In genomic region chr11:77975873-77976272, GRCm38 (mm10) we compare ENCODE assay signal across 20 mouse cellular contexts. TPM values are rescaled to one million over a fixed set of nuclear protein-coding genes. Genes with fewer than 3 reads are reported as not detected.
DNase-seq lines count a peak whose midpoint lies in the region; ATAC-seq and TF ChIP-seq lines count a peak whose summit lies in the region.
"Had no signal": no experiment of that assay in that cellular context is flagged by ENCODE, and none has a peak within 500 bp of the region (broad histone marks: within the 10 kb centered on the region; RNA-seq: fewer than 3 reads in every experiment).

No protein-coding gene starts in this region.

- no peak for TF ChIP-seq POLR2A in CH12.LX (IDR thresholded peaks at IDR 0.05; ENCODE audit: low read depth, low read length)

- no peak for TF ChIP-seq EP300 in liver, postnatal 0 days (IDR thresholded peaks at IDR 0.05; ENCODE audit: low read depth)
- TF ChIP-seq EP300 in CH12.LX (IDR thresholded peaks at IDR 0.05; ENCODE audit: low read length), result no peak

- H3K4me1 ChIP-seq in hindbrain, postnatal 0 days (ENCODE audit: insufficient read depth, low read length), result no peaks in the 10 kb centered on the region
- no peaks in the 10 kb centered on the region for H3K4me1 ChIP-seq in hindbrain, embryonic 11.5 days (replicated peaks; ENCODE audit: control insufficient read depth, insufficient read depth, low read length)
- H3K4me1 ChIP-seq in liver, postnatal 0 days (ENCODE audit: insufficient read depth), result peaks cover 5% of the 10 kb centered on the region; the same call in 1 of the 2 replicates
- 0 out of 2 replicates have a peak, but pooled peaks cover under 1% of the 10 kb centered on the region for H3K4me1 ChIP-seq in liver, embryonic 11.5 days (replicated peaks; ENCODE audit: control insufficient read depth, insufficient read depth, low read length)
- peaks cover 5 to 16% of the 10 kb centered on the region in 2 experiments for H3K4me1 ChIP-seq in CH12.LX (ENCODE audit: control insufficient read depth in 1 of 2, insufficient read depth in 2 of 2)
- H3K4me1 ChIP-seq: embryonic facial prominence, embryonic 12.5 days; heart, embryonic 15.5 days had no signal

- peaks cover 11% of the 10 kb centered on the region; the same call in 1 of the 2 replicates for H3K36me3 ChIP-seq in hindbrain, postnatal 0 days (ENCODE audit: insufficient read depth, low read length)
- no peaks in the 10 kb centered on the region for H3K36me3 ChIP-seq in hindbrain, embryonic 11.5 days (ENCODE audit: control insufficient read depth, insufficient read depth, low read length)
- no peaks in the 10 kb centered on the region for H3K36me3 ChIP-seq in liver, postnatal 0 days (replicated peaks; ENCODE audit: insufficient read depth, low read length)
- H3K36me3 ChIP-seq in liver, embryonic 11.5 days (ENCODE audit: control insufficient read depth, insufficient read depth, low read length), result no peaks in the 10 kb centered on the region
- H3K36me3 ChIP-seq in CH12.LX (replicated peaks in 1 of 2; ENCODE audit: control insufficient read depth in 1 of 2, insufficient read depth in 1 of 2, low read length in 1 of 2), result no peaks in the 10 kb centered on the region
- H3K36me3 ChIP-seq: embryonic facial prominence, embryonic 12.5 days; G1E; heart, embryonic 15.5 days had no signal

- TF ChIP-seq CTCF in hindbrain, postnatal 0 days (IDR thresholded peaks at IDR 0.05; ENCODE audit: low read depth), result peak; percentile 38
- TF ChIP-seq CTCF in liver, postnatal 0 days (IDR thresholded peaks at IDR 0.05; ENCODE audit: low read depth), result peak; percentile 16; the same call in 1 of the 2 replicates
- peak in 1 of 2 experiments; percentile 49; a peak in 2 of 4 replicates for TF ChIP-seq CTCF in CH12.LX (conservative IDR thresholded peaks at IDR 0.05 in 1 of 2, IDR thresholded peaks at IDR 0.05 in 1 of 2; ENCODE audit: low read depth in 2 of 2, low read length in 2 of 2)

- ATAC-seq in hindbrain, postnatal 0 days, result no peak
- no peak for ATAC-seq in hindbrain, embryonic 11.5 days (ENCODE audit: low FRiP score)
- no peak for ATAC-seq in liver, postnatal 0 days
- no peak for ATAC-seq in liver, embryonic 11.5 days (replicated peaks; ENCODE audit: low FRiP score)
- ATAC-seq: activated CD4-positive, CD25-positive, alpha-beta regulatory T cell, adult 4 months; forebrain, embryonic 14.5 days had no signal

- H3K79me2 ChIP-seq in CH12.LX (replicated peaks; ENCODE audit: control insufficient read depth, extremely low read depth, insufficient read depth, poor library complexity, severe bottlenecking), result no peaks in the 10 kb centered on the region

- peak; percentile 18 for TF ChIP-seq RAD21 in CH12.LX (IDR thresholded peaks at IDR 0.05; ENCODE audit: low read depth, low read length)

- no peak overlapping the region for H3K9ac ChIP-seq in hindbrain, postnatal 0 days (replicated peaks; ENCODE audit: low read length)
- no peak overlapping the region for H3K9ac ChIP-seq in hindbrain, embryonic 11.5 days (ENCODE audit: low read depth, low read length)
- no peak overlapping the region for H3K9ac ChIP-seq in liver, postnatal 0 days (replicated peaks)
- H3K9ac ChIP-seq in liver, embryonic 11.5 days (ENCODE audit: low read depth, low read length), result no peak overlapping the region
- H3K9ac ChIP-seq in CH12.LX (ENCODE audit: insufficient read depth, low read depth), result no peak overlapping the region
- H3K9ac ChIP-seq: embryonic facial prominence, embryonic 12.5 days; heart, embryonic 15.5 days; hindbrain, embryonic 14.5 days had no signal

- H3K4me3 ChIP-seq in hindbrain, postnatal 0 days (ENCODE audit: low read length), result no peak overlapping the region
- no peak overlapping the region for H3K4me3 ChIP-seq in hindbrain, embryonic 11.5 days (ENCODE audit: low read depth, low read length)
- no peak overlapping the region for H3K4me3 ChIP-seq in liver, postnatal 0 days (ENCODE audit: low read depth, low read length)
- no peak overlapping the region for H3K4me3 ChIP-seq in liver, embryonic 11.5 days (ENCODE audit: low read depth, low read length)
- no peak overlapping the region for H3K4me3 ChIP-seq in CH12.LX (replicated peaks in 1 of 3; ENCODE audit: low read depth in 2 of 3, low read length in 2 of 3, poor library complexity in 1 of 3)
- H3K4me3 ChIP-seq: embryonic facial prominence, embryonic 12.5 days; heart, adult 2 months; heart, embryonic 15.5 days had no signal

- DNase-seq in hindbrain, postnatal 0 days (ENCODE audit: low spot score), result no peak
- DNase-seq in hindbrain, embryonic 11.5 days (ENCODE audit: low spot score), result no peak
- no peak for DNase-seq in liver, postnatal 0 days
- DNase-seq in liver, embryonic 11.5 days (ENCODE audit: low spot score), result no peak
- DNase-seq in CH12.LX (ENCODE audit: extremely low read depth) (no peak), R1 (ENCODE audit: low read depth, low spot score) (peak; percentile 42)
- DNase-seq in layer of hippocampus, adult 8-10 months (ENCODE audit: low spot score in 2 of 2), result no peak
- DNase-seq: adrenal gland, postnatal 14 days; cerebellum, postnatal 25 days; gastrocnemius, postnatal 14 days; heart, adult 2 months; heart, postnatal 14 days had no signal

- no peak overlapping the region for H3K4me2 ChIP-seq in hindbrain, postnatal 0 days (ENCODE audit: low read depth, low read length)
- no peak overlapping the region for H3K4me2 ChIP-seq in hindbrain, embryonic 11.5 days (replicated peaks; ENCODE audit: low read depth, low read length)
- H3K4me2 ChIP-seq in liver, postnatal 0 days (ENCODE audit: low read depth, low read length), result no peak overlapping the region
- no peak overlapping the region for H3K4me2 ChIP-seq in liver, embryonic 11.5 days
- H3K4me2 ChIP-seq in CH12.LX (ENCODE audit: insufficient read depth, low read depth, poor library complexity, severe bottlenecking), result no peak overlapping the region
- H3K4me2 ChIP-seq: embryonic facial prominence, embryonic 12.5 days; heart, embryonic 11.5 days; heart, embryonic 15.5 days; hindbrain, embryonic 14.5 days had no signal

- no peak overlapping the region for H3K27ac ChIP-seq in hindbrain, postnatal 0 days
- H3K27ac ChIP-seq in hindbrain, embryonic 11.5 days (ENCODE audit: low read depth, low read length), result no peak overlapping the region
- H3K27ac ChIP-seq in liver, postnatal 0 days (ENCODE audit: low read depth), result no peak overlapping the region
- no peak overlapping the region for H3K27ac ChIP-seq in liver, embryonic 11.5 days (ENCODE audit: low read depth, low read length)
- no peak overlapping the region for H3K27ac ChIP-seq in CH12.LX (ENCODE audit: insufficient read depth, low read depth)
- H3K27ac ChIP-seq: embryonic facial prominence, embryonic 12.5 days; heart, adult 2 months; heart, embryonic 15.5 days; hindbrain, embryonic 14.5 days had no signal

- no peaks in the 10 kb centered on the region for H3K9me3 ChIP-seq in hindbrain, postnatal 0 days (ENCODE audit: low read length)
- H3K9me3 ChIP-seq in hindbrain, embryonic 11.5 days (ENCODE audit: control insufficient read depth, low read length), result no peaks in the 10 kb centered on the region
- no peaks in the 10 kb centered on the region for H3K9me3 ChIP-seq in liver, postnatal 0 days (ENCODE audit: low read length)
- no peaks in the 10 kb centered on the region for H3K9me3 ChIP-seq in liver, embryonic 11.5 days (ENCODE audit: control insufficient read depth, low read length)
- H3K9me3 ChIP-seq in CH12.LX (replicated peaks; ENCODE audit: low read length), result no peaks in the 10 kb centered on the region
- H3K9me3 ChIP-seq: embryonic facial prominence, embryonic 12.5 days; G1E; heart, embryonic 15.5 days had no signal

- H3K27me3 ChIP-seq in hindbrain, postnatal 0 days (ENCODE audit: insufficient read depth, low read length), result no peaks in the 10 kb centered on the region
- peaks cover 2% of the 10 kb centered on the region; the same call in 1 of the 2 replicates for H3K27me3 ChIP-seq in hindbrain, embryonic 11.5 days (ENCODE audit: control insufficient read depth, insufficient read depth, low read length)
- peaks cover 11% of the 10 kb centered on the region; the same call in 1 of the 2 replicates for H3K27me3 ChIP-seq in liver, postnatal 0 days (ENCODE audit: insufficient read depth, low read length)
- H3K27me3 ChIP-seq in liver, embryonic 11.5 days (replicated peaks; ENCODE audit: control insufficient read depth, insufficient read depth, low read length), result peaks cover 44% of the 10 kb centered on the region
- peaks cover 72% of the 10 kb centered on the region for H3K27me3 ChIP-seq in CH12.LX (replicated peaks)

- dilution Hi-C loops in CH12.LX (cut with MboI; ENCODE audit: extremely low pct_ligation_motif_present, extremely low pct_unique_long_range_greater_than_20kb, low sequenced_read_pairs), result no loop called here

- in situ Hi-C loops in CH12.LX (cut with MboI; ENCODE audit: low pct_ligation_motif_present, low pct_unique_long_range_greater_than_20kb, low sequenced_read_pairs), result no loop called here

- WGBS in hindbrain, postnatal 0 days, result 49% methylated on average over 4 of the region's 4 CpGs
- 46% methylated on average over 4 of the region's 4 CpGs for WGBS in hindbrain, embryonic 11.5 days
- WGBS in liver, postnatal 0 days (ENCODE audit: insufficient replicate concordance), result 35% methylated on average over 4 of the region's 4 CpGs
- WGBS in liver, embryonic 11.5 days, result 23% methylated on average over 4 of the region's 4 CpGs

RNA-seq across cellular contexts. Expression of gene Phf12, which starts 6.7 kb away (rescaled TPM):
- 31.9 and 34.9 TPM in 2 replicates for total RNA-seq in hindbrain, postnatal 0 days (2014; rRNA removed)
- polyA plus RNA-seq in hindbrain, postnatal 0 days (2015; fragmentation: Nextera tagmentation; extraction: Ambion mirVana), result 8.3 and 8.7 TPM in 2 replicates
- polyA plus RNA-seq in hindbrain, embryonic 11.5 days (2014; fragmentation: Nextera tagmentation; extraction: Ambion mirVana), result 16.9 and 20.2 TPM in 2 replicates
- polyA plus RNA-seq in liver, postnatal 0 days (2015; fragmentation: Nextera tagmentation; extraction: Ambion mirVana), result 5.0 and 5.1 TPM in 2 replicates
- polyA plus RNA-seq in liver, embryonic 11.5 days (2014; fragmentation: Nextera tagmentation; extraction: Ambion mirVana), result 17.0 and 18.6 TPM in 2 replicates
- total RNA-seq in CH12.LX (2012; rRNA removed) (28.4 and 30.5 TPM in 2 replicates), CH12.LX (2014; rRNA removed) (10.7 and 12.2 TPM in 2 replicates)
- 59.7 and 61.8 TPM in 2 replicates for polyA plus RNA-seq in CH12.LX (2012; ENCODE audit: insufficient read length, low read depth)
- 10 to 100 TPM; 56.1 to 64.4 (median 61.1) TPM for total RNA-seq in layer of hippocampus, adult 8-10 months (2022)

RNA-seq across cellular contexts. Expression of gene Sez6, which starts 45.3 kb away (rescaled TPM):
- total RNA-seq in hindbrain, postnatal 0 days (2014; rRNA removed), result 175 and 177 TPM in 2 replicates
- 113 and 127 TPM in 2 replicates for polyA plus RNA-seq in hindbrain, postnatal 0 days (2015; fragmentation: Nextera tagmentation; extraction: Ambion mirVana)
- polyA plus RNA-seq in hindbrain, embryonic 11.5 days (2014; fragmentation: Nextera tagmentation; extraction: Ambion mirVana), result 13.3 TPM in 2 replicates
- polyA plus RNA-seq in liver, postnatal 0 days (2015; fragmentation: Nextera tagmentation; extraction: Ambion mirVana), result not detected in 2 replicates
- polyA plus RNA-seq in liver, embryonic 11.5 days (2014; fragmentation: Nextera tagmentation; extraction: Ambion mirVana), result 0.36 TPM in 1 of 2 replicates, not detected in the other
- 0.04 TPM in 1 of 2 replicates, not detected in the other for total RNA-seq in CH12.LX (2012; rRNA removed)
- total RNA-seq in CH12.LX (2014; rRNA removed), result not detected in 2 replicates
- polyA plus RNA-seq in CH12.LX (2012; ENCODE audit: insufficient read length, low read depth), result 0.45 TPM in 1 of 2 replicates, not detected in the other
- 100 to 1,000 TPM; 139 to 164 (median 153) TPM for total RNA-seq in layer of hippocampus, adult 8-10 months (2022)
- total RNA-seq: hematopoietic stem cell, adult 5-6 weeks had no signal

RNA-seq across cellular contexts. Expression of gene Dhrs13, which starts 56.2 kb away (rescaled TPM):
- 63.8 and 69.6 TPM in 2 replicates for total RNA-seq in hindbrain, postnatal 0 days (2014; rRNA removed)
- 48.2 and 52.8 TPM in 2 replicates for polyA plus RNA-seq in hindbrain, postnatal 0 days (2015; fragmentation: Nextera tagmentation; extraction: Ambion mirVana)
- polyA plus RNA-seq in hindbrain, embryonic 11.5 days (2014; fragmentation: Nextera tagmentation; extraction: Ambion mirVana), result 20.0 and 21.0 TPM in 2 replicates
- 9.2 and 10.6 TPM in 2 replicates for polyA plus RNA-seq in liver, postnatal 0 days (2015; fragmentation: Nextera tagmentation; extraction: Ambion mirVana)
- polyA plus RNA-seq in liver, embryonic 11.5 days (2014; fragmentation: Nextera tagmentation; extraction: Ambion mirVana), result 23.8 and 24.9 TPM in 2 replicates
- total RNA-seq in CH12.LX (2012; rRNA removed), result 37.7 and 39.0 TPM in 2 replicates
- total RNA-seq in CH12.LX (2014; rRNA removed), result 33.6 and 33.7 TPM in 2 replicates
- 20.9 and 21.6 TPM in 2 replicates for polyA plus RNA-seq in CH12.LX (2012; ENCODE audit: insufficient read length, low read depth)
- 1 to 10 TPM; 4.0 to 5.2 (median 4.8) TPM for total RNA-seq in layer of hippocampus, adult 8-10 months (2022)
